Mouse (Mus musculus): ENCODE results near the gene Cnp.
A peak's percentile ranks its signal among the peaks of the same experiment; 100 is the strongest.
"Not testable (repeated sequence)": the region's sequence is repeated elsewhere in the genome, so short reads cannot be mapped to it uniquely, and the experiment has no call there.

Gene Cnp

DNA sequence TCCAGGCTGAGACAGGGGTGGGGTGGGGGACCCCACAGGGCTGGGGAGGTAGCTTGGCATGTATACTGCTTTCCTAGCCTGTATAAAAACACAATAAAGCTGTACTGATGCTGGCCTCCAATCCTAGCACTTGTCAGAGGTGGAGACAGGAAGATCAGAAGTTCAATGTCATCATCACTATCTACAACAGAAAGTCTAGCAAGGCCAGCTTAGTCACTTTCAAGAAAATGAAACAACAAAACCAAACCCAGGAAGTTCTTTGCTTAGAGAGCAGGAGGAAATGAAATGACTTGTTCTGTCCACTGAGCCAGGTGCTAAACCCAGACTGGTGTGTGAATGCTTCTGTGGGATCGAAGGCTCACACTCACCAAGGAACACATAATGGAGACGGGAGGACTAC is 13.8 kb downstream of the Cnp start:
- DNase-seq (ENCODE audit: low spot score), result peak; percentile 31

DNA sequence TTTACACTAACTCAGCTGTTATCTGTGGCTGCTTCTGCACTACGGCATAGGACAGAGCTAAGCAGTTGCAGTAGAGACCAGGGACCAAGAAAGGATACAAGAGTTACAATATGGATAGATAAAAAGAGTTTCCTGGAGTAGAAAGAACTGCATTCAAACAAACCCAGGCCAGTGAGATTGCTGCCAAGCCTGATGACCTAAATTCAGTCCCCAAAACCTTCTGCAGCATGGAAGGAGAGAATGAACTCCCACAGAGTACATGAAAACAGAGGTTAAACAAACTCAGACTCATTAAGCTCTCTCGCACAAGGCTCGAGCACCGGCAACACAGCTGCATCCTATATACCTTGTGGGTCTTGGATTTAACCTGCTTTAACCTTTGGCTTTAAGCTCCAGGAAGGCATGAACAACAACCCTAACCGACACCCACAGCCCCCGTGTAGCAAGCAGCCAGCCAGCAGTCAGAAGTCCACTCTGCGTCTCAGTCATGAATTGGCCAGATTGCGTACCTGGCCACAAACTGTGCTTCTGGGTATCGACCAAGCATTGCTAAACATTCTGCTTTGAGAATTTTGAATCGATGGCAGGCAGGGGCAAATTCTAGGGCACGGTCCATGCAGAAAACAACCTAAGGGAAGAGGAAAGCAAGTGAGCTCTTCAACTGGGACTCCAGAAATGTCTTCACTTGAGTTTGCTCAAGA is 17.8 kb downstream of the Cnp start:
- DNase-seq (ENCODE audit: low spot score), result no peak

DNA sequence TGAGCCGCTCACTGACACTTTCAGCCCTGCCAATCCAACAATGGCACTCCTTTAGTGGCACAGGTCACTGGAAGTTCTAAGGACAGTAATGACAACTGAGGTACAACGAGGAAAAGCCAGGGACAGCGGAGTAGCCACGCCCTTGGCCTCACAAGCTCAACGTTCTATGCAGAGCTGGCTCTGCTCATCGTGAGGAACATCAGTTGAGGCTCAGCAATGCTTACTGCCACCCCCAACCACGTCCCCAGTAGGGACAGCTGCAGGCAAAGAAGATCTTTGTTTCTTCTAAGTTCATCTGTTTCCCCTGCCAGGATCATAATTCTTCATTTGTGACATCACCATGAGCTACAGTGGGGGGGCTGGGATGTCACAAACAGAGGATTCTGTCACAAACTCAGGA is 19.9 kb downstream of the Cnp start:
- DNase-seq (ENCODE audit: low spot score), result no peak

DNA sequence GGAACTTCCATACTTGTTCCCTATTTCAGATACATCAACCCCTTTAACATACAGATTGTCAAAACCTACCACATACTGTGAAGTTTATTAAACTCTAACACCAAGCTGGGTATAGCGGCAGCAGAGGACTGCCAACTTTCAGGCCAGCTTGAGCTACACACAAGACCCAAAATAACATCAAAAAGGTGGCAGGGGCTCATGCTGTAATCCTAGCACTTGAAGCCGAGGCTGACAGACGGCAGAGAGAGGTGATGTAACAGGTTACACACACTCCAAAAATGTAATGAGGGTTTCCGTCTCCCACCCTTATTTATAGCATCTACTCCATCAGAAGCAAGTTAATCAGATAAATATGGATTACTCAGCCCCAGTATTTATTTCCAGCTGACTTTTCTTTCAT is 20.8 kb downstream of the Cnp start:
- no peak for DNase-seq (ENCODE audit: low spot score)

DNA sequence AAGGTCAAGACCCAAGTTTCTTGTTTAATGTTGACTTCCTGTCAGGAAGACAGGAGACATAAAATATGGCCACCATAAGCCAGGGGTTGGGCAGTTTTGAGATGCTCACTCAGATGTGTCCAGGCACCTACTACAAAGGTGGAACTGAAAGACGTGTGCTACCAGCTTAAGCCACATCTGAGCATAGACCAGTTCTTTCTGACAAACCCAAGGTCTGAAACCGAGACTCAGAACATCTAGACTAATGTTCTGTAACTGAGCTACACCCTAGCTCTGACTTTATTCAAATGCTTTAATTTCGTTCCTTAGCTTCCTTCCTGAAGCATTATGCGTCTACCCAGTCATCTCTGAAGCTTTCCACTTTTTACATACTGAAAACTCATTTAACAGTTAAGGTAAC is 23.4 kb downstream of the Cnp start:
- DNase-seq (ENCODE audit: low spot score), result no peak

DNA sequence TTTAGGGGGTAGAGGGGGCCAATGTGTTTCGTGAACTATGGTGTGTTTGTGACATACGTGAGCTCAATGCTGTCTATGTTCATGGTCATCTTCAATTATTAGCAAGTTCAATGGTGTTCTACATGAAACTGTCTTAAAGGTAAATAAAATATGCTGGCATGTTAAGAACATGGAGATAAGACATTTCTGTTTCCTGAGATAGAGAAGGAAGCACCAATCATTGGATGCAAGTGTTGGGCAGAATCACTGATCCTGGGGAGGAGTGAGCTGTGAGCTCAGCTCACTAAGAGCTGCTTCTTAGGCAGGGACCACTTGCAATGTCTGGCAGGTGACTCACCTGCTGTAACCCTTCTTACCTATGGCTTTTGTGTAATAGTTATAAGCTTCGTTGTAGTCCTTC is 26.7 kb downstream of the Cnp start:
- no peak for DNase-seq (ENCODE audit: low spot score)

DNA sequence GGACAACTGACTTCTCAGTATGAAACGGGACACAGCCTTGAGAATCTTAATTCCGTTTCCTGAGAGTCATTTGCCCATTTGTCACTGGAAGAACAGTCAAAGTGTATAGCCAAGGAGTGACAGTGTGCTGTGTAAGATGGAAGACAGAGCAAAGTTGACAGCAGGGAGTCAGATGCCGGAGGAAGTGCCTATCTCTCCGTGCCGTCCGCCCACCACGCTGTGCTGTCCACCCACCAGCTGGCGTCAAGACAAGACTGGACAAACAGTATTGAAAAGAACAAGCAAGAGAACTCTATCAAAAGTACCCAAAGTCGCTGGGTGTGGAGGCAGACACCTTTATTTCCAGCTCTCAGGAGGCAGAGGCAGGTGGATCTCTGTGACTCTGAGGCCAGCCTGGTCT is 28.5 kb downstream of the Cnp start:
- DNase-seq (ENCODE audit: low spot score), result no peak

DNA sequence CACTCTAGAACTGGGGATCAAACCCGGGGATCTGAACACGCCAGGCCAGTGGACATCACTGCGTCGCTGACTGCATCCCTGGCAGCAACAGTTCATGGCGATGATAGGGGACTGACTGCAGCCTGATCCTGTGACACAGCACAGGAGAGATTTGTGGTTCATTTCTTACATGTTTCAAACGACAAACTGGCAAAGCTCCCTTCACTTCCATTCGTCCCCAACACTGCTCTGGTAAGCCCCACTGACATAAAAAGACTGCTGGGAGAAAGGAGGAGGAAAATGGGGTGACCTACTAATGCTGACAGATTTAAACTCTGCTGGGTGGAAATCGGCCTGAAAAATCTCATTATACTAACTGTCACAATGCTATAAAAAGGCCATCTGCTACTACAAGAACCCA is 29.1 kb downstream of the Cnp start:
- no peak for DNase-seq (ENCODE audit: low spot score)

DNA sequence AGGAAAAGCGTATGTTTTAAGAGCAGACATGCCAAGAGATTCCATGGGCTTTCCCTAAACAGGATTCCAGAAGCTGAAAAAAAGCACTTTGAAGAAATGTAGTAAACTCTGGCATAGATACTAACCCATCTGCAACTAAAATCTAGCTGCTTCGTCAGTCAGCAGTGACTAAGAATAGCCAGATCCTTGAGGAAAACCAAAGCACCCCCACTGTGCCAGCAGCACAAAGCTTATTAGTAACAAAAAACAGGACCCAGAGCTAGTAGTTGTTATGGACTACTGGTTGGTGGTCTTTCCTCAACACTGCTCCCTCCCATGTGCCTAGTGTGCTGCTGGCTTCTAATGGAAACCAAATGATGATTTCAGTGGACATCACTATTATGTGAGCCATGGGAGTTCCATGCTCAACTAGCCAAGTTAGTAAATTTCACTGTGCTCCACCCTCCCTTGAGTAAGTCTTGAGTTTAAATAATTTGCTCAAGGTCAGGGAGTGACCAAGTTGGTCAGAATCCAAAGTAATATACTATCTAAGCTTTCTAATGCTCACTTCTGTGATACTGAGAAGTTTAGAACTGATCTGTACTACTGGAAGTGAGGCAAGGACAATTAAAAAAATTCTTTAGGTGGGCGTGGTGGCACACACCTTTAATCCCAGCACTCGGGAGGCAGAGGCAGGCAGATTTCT is 29.8 kb downstream of the Cnp start:
- DNase-seq (ENCODE audit: low spot score), result no peak

DNA sequence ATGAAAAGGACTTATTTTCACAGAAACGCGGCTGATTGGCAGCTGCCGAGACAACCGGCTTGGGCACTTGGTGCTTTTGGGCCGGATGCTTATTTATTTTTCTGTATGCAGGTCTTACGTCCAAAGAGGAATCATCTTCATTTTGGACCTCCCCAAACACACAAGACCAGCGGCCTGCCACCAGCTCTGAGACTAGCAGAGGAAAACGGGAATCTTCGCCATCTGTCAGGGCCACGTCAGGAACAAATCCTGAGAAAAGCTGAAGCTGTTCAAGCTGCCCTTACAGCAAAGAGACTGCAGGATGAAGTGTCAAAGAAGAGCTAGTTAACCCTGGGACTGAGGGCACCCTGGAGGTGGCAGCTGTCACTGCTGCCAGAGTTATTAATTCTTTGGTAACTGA is 30.7 kb downstream of the Cnp start:
- DNase-seq (ENCODE audit: low spot score), result no peak

DNA sequence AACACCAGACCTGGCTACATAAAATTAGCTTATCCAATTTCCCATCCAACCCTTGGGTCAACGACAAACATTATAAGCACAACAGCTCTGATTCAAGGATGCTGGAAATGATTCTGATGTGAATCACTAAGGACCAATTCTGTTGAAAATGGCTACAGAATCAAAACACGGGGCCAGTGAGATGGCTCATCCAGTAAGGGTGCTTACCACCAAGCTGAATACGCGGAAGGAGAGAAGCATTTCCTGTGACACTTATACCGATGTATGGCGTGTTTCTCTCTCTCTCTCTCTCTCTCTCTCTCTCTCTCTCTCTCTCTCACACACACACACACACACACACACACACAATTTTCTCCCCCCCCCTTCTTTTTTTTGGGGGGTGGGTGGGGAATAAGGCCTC is 32.4 kb downstream of the Cnp start:
- no peak for DNase-seq (ENCODE audit: low spot score)

DNA sequence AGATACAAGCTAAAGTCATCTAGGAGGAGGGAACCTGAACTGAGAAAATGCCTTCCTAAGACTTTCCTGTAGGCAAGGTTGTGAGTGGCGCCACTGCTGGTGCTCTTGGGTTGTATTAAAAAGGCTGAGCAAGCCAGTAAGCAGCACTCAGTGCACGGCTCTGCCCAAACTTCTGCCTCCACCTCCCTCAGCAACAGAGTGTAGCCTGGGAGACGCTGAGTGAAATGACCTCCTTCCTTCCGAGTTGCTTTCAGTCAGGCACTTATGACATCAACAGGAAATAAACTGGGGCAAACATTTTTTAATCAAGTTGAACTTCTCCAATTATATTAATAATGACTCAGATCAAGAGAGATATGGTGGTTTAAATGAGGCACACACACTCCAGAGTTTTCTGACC is 34.1 kb downstream of the Cnp start:
- peak; percentile 45 for DNase-seq (ENCODE audit: low spot score)

DNA sequence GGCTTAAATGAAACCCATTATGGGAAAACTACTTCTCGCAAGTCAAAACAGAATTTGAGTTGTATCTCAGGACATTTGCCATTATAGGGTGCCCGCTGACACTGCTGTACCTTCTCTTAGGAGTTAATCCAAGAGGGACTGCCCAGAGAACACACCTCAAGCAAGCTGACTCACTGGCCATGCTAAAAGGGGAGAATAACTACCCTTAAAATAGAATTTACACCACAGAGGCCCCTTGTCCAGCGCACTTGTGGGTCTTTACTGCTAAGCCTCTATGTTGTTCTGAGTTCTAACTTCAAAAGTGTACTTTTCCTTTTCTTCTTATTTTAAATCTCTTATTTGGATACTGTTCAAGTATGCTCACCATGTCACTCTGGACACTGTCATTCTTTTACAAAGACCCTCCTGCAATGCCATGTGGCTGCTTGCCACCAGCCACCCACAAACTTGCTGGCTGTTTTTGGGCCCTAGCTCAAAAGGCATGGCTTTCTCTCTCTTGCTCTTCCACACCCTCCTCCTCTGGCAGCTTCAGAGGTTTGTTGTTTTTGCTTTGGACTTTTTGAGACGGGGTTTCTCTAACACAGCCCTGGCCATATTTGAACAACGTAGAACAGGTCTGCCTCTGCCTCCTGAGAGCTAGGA is 34.8 kb downstream of the Cnp start:
- DNase-seq (ENCODE audit: low spot score), result no peak

DNA sequence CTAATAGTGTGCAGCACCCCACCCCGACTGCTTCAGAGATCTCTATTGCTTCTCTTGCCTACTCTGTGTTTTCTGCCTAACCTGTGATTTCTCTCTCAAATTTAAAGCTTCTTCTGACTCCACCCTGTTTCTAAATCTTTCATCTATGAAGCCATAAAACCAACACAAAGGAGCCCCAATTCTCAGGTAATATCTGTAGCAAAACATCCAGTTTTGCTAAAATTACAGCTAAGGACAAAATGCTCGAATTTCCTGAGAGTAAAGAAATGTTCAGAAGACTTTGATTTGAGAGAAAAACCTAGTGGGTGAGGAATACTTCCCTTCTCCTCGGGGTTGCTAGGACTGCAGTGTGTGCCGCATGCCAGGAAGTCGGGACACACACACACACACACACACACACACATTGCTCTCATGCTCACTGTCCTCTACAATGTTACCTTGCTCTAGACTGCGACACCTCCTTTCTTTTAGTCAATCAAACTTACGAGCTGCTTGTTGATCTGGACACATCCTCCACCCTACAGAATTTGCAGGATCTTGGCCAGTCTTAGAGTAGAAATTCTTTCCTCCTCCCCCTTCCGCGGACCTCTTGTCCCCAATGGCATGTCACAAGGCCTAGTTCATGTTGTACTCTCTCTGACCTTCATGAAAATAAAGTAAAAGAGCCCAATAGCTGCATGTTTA is 35.4 kb downstream of the Cnp start:
- DNase-seq (ENCODE audit: low spot score), result peak; percentile 62

DNA sequence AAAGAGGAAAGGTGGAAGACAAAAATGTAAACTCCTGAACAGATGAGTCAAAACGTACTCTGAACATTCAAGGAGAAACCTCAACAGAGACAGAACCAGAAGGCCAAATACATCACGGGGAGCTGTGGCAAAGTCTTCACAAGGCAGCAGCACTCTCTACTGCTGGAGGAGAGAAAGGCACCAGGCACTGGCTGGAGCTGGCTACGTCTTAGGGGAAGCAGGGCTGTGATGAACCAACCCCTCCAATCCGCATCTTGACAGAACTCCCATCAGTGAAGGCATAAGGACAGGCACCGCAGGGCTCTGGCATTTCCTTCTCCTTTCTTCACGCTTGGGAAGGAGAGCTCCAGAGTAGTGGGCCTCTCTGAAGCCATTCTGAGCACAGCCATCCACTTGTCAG is 36.9 kb downstream of the Cnp start:
- DNase-seq (ENCODE audit: low spot score), result peak; percentile 39

DNA sequence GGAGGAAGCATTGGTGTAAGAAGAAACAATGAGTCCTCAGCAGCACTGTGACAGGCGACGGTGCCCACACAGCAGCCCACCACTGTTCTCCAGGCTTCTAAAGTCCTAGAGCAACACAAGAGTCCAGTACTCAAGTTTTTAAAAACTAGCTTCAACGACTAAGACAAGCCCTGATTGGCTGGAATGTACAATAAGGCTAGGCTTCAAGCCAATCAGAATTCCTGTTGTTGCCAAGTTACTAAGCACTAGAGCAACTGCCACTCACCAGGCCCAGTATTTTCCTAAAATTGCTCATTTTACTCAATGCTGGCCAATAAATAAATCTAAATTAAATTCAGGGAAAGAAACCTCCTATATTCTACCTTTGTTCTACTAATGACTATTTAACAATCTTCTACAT is 38.5 kb downstream of the Cnp start:
- DNase-seq (ENCODE audit: low spot score), result no peak

DNA sequence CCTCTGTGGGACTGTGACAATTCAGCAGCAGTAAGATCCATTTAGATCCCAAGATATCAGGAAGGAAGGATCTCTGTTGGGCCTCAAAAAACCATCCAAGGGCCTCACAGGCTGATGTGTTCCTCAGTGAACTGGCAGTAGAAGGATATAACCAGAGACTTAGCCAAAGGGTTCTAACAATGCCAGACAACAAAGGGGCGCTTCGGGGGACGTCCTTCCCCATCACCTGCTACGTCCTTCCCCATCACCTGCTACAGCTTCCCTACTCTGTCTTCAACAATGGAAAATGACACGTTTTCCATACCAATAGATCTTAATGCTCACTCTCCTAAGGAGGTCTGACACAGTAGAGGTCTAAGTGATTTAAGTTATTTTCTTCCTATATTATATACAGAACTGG is 41.6 kb downstream of the Cnp start:
- DNase-seq (ENCODE audit: low spot score), result no peak

DNA sequence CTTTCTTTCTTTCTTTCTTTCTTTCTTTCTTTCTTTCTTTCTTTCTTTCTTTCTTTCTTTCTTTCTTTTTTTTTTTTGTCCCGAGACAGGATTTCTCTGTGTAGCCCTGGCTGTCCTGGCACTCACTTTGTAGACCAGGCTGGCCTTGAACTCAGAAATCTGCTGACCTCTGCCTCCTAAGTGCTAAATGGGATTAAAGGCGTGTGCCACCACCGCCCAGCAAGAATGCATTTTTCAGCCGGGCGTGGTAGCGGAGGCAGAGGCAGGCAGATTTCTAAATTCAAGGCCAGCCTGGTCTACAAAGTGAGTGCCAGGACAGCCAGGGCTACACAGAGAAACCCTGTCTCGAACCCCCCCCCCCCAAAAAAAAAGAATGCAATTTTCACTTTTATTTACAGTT is 42.1 kb downstream of the Cnp start:
- not testable (repeated sequence) for DNase-seq (ENCODE audit: low spot score)

DNA sequence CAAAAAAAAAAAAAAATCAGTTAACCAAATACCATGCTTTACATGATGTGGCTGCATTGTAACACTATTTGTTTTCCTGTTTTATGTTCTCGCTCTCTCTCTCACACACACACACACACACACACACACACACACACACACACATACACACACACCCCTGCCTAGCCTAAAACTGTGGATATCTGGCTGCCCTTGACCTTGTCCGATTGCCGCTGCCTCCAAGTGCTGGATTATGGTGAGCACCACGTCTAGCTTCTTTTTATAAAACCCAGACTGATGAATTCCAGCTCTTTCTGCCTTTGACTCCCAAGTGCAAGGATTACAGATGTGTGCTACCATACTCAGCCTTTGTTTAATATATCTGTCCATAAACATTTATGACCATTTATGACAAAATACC is 42.8 kb downstream of the Cnp start:
- no peak for DNase-seq (ENCODE audit: low spot score)

DNA sequence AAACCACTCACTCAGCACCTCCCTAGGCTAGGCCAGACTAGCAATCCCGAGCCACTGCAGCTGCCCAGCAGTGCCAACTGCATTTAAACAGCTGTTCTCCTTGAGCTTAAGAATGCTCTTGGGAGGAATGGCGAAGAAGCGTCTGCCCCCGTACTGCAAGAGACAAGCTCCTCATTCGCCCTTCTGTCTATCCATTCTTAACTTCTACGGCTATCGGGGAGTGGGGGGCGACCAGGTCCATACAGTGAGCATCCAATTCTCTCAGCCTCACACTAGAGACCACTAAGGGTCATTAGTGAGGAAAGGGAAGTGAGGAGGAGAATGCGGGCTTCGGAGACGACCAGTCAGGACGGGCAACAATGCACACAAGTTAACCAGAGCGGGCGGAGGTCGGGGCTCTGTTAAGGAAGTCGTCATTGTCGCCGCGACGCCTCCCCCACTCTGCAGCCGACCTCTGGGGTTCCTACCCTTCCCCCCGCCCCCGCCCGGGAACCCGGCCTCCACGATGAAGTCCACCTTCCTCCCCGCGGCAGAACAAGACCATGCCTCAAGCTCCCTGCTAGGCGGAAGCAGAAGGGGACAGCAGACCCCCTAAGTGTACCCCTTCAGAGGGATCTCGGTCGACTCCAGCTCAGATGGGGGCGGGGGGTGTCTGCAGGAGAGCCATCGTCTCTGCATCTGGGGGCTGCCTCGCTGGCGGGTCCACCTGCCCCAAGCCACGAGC is 44.2 kb downstream of the Cnp start, which contains the start of gene Nkiras2:
Gene Nkiras2 (plus strand): TSS at position 484 of the 724 bp plus-strand sequence.
- DNase-seq (ENCODE audit: low spot score), result peak; percentile 74

DNA sequence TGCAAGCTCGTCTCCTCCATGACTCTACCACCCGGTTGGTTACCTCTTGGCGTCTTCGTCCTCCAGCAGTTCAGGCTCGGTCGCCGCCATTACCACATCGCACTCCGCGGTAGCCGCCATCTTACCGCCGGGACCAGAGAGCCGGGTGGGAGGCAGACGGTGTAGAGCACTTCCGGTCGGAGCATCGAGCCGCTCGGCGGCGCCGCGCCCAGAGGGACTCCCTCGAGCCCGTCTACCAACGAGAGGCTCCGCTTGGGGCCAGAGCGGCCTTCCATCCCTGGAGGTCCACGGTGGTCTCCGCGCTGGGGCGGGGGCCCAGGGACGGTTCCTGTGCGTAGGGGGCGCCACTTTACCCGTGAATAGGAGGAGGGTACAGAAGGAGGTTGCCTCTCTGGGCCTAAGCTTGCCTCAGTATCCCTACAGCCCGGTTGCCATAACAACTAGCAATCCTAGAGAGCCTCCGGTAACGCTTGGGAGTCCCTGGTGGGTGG is 44.8 kb downstream of the Cnp start:
- DNase-seq (ENCODE audit: low spot score), result peak; percentile 93

DNA sequence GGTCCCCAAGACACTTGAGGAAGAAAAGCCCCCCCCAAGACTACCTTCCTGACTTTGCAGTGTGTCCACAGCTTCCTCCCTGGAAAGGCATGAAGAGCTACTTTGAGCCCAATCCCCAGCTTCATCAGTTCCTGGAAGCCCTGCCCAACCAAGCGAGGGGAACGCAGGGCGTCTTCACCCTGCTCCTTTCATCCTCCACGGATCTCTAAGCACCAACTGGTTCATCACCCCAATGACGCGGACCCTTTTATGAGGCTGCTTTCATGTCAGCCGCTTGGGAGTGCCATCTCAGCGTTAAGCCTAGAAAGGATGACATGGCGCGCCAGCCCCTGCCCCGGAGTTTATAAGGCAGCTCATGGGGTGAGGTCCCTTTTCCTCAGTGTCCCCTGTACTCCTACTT is 45.3 kb downstream of the Cnp start, which contains the start of gene Dnajc7:
Gene Dnajc7 (minus strand): TSS at position 187 of the 400 bp plus-strand sequence.
- DNase-seq (ENCODE audit: low spot score), result peak; percentile 83
